Mouse (Mus musculus): Measurements from ENCODE around the gene Neurl4. TPM values are rescaled to one million over a fixed set of nuclear protein-coding genes. Genes with fewer than 3 reads are reported as not detected.
A peak's percentile ranks its signal among the peaks of the same experiment; 100 is the strongest.
"Not testable (repeated sequence)": the region's sequence is repeated elsewhere in the genome, so short reads cannot be mapped to it uniquely, and the experiment has no call there.

The Neurl4 gene
- polyA plus RNA-seq, 1 experiment from 2014 or later: 15.5 TPM

- not testable (repeated sequence) for H3K27ac ChIP-seq; H3K4me3 ChIP-seq; H3K9me3 ChIP-seq (replicated peaks); H3K27me3 ChIP-seq; H3K4me2 ChIP-seq; ATAC-seq; H3K9ac ChIP-seq
- Histone ChIP-seq H3K4me1 (peaks cover 45% of the 10 kb centered on the region), H3K36me3 (ENCODE audit: poor library complexity, severe bottlenecking) (peaks cover 63% of the 10 kb centered on the region)
- 66% methylated on average over 7 of the region's 7 CpGs for WGBS
Observed at GRCm38 (mm10) chr11:69916652-69917378, 15.9 kb downstream of the Neurl4 start.

- H3K4me1 ChIP-seq: peaks cover 48% of the 10 kb centered on the region
Observed at GRCm38 (mm10) chr11:69917379-69917948, 16.6 kb downstream of the Neurl4 start.

GRCm38 (mm10) chr11:69918118-69918517 is 17.2 kb downstream of the Neurl4 start:
- Histone ChIP-seq H3K27me3 (no peaks in the 10 kb centered on the region), H3K9ac (no peak overlapping the region), H3K36me3 (ENCODE audit: poor library complexity, severe bottlenecking) (peaks cover 50% of the 10 kb centered on the region), H3K4me1 (peaks cover 51% of the 10 kb centered on the region), H3K4me2 (no peak overlapping the region), H3K4me3 (no peak overlapping the region), H3K9me3 (replicated peaks) (no peaks in the 10 kb centered on the region), H3K27ac (no peak overlapping the region)
- 86% methylated on average over 5 of the region's 5 CpGs for WGBS
- ATAC-seq: no peak

More at GRCm38 (mm10) chr11:69917379-69917948, 16.6 kb downstream of the Neurl4 start:
- H3K36me3 ChIP-seq (ENCODE audit: poor library complexity, severe bottlenecking): peaks cover 56% of the 10 kb centered on the region
- WGBS: 88% methylated on average over 8 of the region's 8 CpGs
- H3K4me2 ChIP-seq: no peak overlapping the region
- H3K4me3 ChIP-seq: no peak overlapping the region
- H3K27ac ChIP-seq: no peak overlapping the region
- H3K9ac ChIP-seq: no peak overlapping the region
- ATAC-seq: no peak
- H3K9me3 ChIP-seq (replicated peaks): no peaks in the 10 kb centered on the region
- no peaks in the 10 kb centered on the region for H3K27me3 ChIP-seq

GRCm38 (mm10) chr11:69919053-69919452 is 18.2 kb downstream of the Neurl4 start:
- H3K27ac ChIP-seq: peak overlapping the region; percentile 92
- WGBS: 81% methylated on average over 9 of the region's 9 CpGs
- H3K4me1 ChIP-seq: peaks cover 45% of the 10 kb centered on the region
- peak overlapping the region; percentile 97 for H3K9ac ChIP-seq
- peaks cover 45% of the 10 kb centered on the region for H3K36me3 ChIP-seq (ENCODE audit: poor library complexity, severe bottlenecking)
- H3K4me2 ChIP-seq: peak overlapping the region; percentile 90
- no peaks in the 10 kb centered on the region for H3K27me3 ChIP-seq
- ATAC-seq: no peak
- peak overlapping the region; percentile 92 for H3K4me3 ChIP-seq
- H3K9me3 ChIP-seq (replicated peaks): no peaks in the 10 kb centered on the region

- peak overlapping the region; percentile 92 for H3K27ac ChIP-seq
- H3K4me3 ChIP-seq: peak overlapping the region; percentile 92
- peak overlapping the region; percentile 97 for H3K9ac ChIP-seq
- no peak for ATAC-seq
- peaks cover 45% of the 10 kb centered on the region for H3K36me3 ChIP-seq (ENCODE audit: poor library complexity, severe bottlenecking)
- 1% methylated on average over 17 of the region's 17 CpGs for WGBS
- H3K27me3 ChIP-seq: no peaks in the 10 kb centered on the region
- H3K9me3 ChIP-seq (replicated peaks): no peaks in the 10 kb centered on the region
- peak overlapping the region; percentile 90 for H3K4me2 ChIP-seq
- peaks cover 39% of the 10 kb centered on the region for H3K4me1 ChIP-seq
Observed at GRCm38 (mm10) chr11:69919661-69920265, 18.9 kb downstream of the Neurl4 start.

GRCm38 (mm10) chr11:69920266-69921031 is 19.6 kb downstream of the Neurl4 start:
- Histone ChIP-seq H3K4me3 (peak overlapping the region; percentile 92), H3K4me2 (peak overlapping the region; percentile 90), H3K4me1 (peaks cover 32% of the 10 kb centered on the region), H3K27me3 (no peaks in the 10 kb centered on the region), H3K9ac (peak overlapping the region; percentile 97), H3K9me3 (replicated peaks) (no peaks in the 10 kb centered on the region), H3K27ac (peak overlapping the region; percentile 92), H3K36me3 (ENCODE audit: poor library complexity, severe bottlenecking) (peaks cover 38% of the 10 kb centered on the region)
- no peak; the same call in none of the 2 replicates for ATAC-seq
- WGBS: under 1% methylated on average over 64 of the region's 65 CpGs

- WGBS: under 1% methylated on average over 60 of the region's 78 CpGs
- peak; percentile 96 for ATAC-seq
- Histone ChIP-seq H3K4me3 (peak within 1 kb of the TSS; percentile 92), H3K27ac (peak within 1 kb of the TSS; percentile 96), H3K9me3 (replicated peaks) (no peaks in the 10 kb centered on the region), H3K27me3 (no peaks in the 10 kb centered on the region), H3K36me3 (ENCODE audit: poor library complexity, severe bottlenecking) (peaks cover 29% of the 10 kb centered on the region), H3K4me1 (peaks cover 26% of the 10 kb centered on the region), H3K4me2 (peak within 1 kb of the TSS; percentile 90), H3K9ac (peak within 1 kb of the TSS; percentile 97)
Observed at GRCm38 (mm10) chr11:69921114-69922011, 20.5 kb downstream of the Neurl4 start, which contains the start of gene Eif5a. TSS of gene Eif5a (minus strand) at chr11:69921958.

GRCm38 (mm10) chr11:69922012-69922756 is 21.3 kb downstream of the Neurl4 start:
- H3K4me1 ChIP-seq: peaks cover 26% of the 10 kb centered on the region
- H3K4me3 ChIP-seq: peak overlapping the region; percentile 92
- WGBS: 4% methylated on average over 12 of the region's 12 CpGs

GRCm38 (mm10) chr11:69922796-69923195 is 21.9 kb downstream of the Neurl4 start:
- Histone ChIP-seq H3K9ac (peak overlapping the region; percentile 6; the same call in 1 of the 2 replicates), H3K27me3 (no peaks in the 10 kb centered on the region), H3K4me1 (peaks cover 26% of the 10 kb centered on the region), H3K4me3 (no peak overlapping the region), H3K4me2 (peak overlapping the region; percentile 90), H3K27ac (0 out of 2 replicates have a peak overlapping the region, but pooled peaks have one; percentile 96), H3K36me3 (ENCODE audit: poor library complexity, severe bottlenecking) (peaks cover 14% of the 10 kb centered on the region), H3K9me3 (replicated peaks) (no peaks in the 10 kb centered on the region)
- no peak for ATAC-seq
- whole genome bisulfite sequencing: 71% methylated on average over 3 of the region's 3 CpGs

More at GRCm38 (mm10) chr11:69922012-69922756, 21.3 kb downstream of the Neurl4 start:
- H3K27ac ChIP-seq: peak overlapping the region; percentile 96
- peaks cover 20% of the 10 kb centered on the region for H3K36me3 ChIP-seq (ENCODE audit: poor library complexity, severe bottlenecking)
- peak overlapping the region; percentile 74 for H3K9ac ChIP-seq
- no peaks in the 10 kb centered on the region for H3K9me3 ChIP-seq (replicated peaks)
- peak overlapping the region; percentile 90 for H3K4me2 ChIP-seq
- no peak for ATAC-seq
- H3K27me3 ChIP-seq: no peaks in the 10 kb centered on the region

- H3K27ac ChIP-seq: no peak overlapping the region
- H3K36me3 ChIP-seq (ENCODE audit: poor library complexity, severe bottlenecking): no peaks in the 10 kb centered on the region
- no peak overlapping the region for H3K4me3 ChIP-seq
- H3K4me2 ChIP-seq: no peak overlapping the region
- 99% methylated on average over 2 of the region's 2 CpGs for WGBS
- no peaks in the 10 kb centered on the region for H3K9me3 ChIP-seq (replicated peaks)
- ATAC-seq: no peak
- no peak overlapping the region for H3K9ac ChIP-seq
- H3K4me1 ChIP-seq: peaks cover 4% of the 10 kb centered on the region; the same call in 1 of the 2 replicates
- H3K27me3 ChIP-seq: no peaks in the 10 kb centered on the region
Observed at GRCm38 (mm10) chr11:69927501-69927900, 26.6 kb downstream of the Neurl4 start.
